Comparison of ENCODE assay signal across 8 mouse cellular contexts in genomic region chr8:123477737-123478258, GRCm38 (mm10). TPM values are rescaled to one million over a fixed set of nuclear protein-coding genes. Genes with fewer than 3 reads are reported as not detected.
A peak's percentile ranks its signal among the peaks of the same experiment; 100 is the strongest.
DNase-seq lines count a peak whose midpoint lies in the region; ATAC-seq and TF ChIP-seq lines count a peak whose summit lies in the region.

Afg3l1 (plus strand) TSS chr8:123477903.

- peak; percentile 86 for DNase-seq in ES-CJ7 (ENCODE audit: low read depth, low spot score)
- peak; percentile 96 for DNase-seq in cerebellum, adult 11 months
- DNase-seq in heart, postnatal 25 days (ENCODE audit: low spot score) = peak; percentile 90
- DNase-seq in layer of hippocampus, adult 18-20 months (ENCODE audit: low spot score in 2 of 2) = peak; percentile 91 to 94
- peak; percentile 93 for DNase-seq in lung, adult 2 months
- peak; percentile 82 to 85 for DNase-seq in thymus, adult 18-20 months

- no peak for TF ChIP-seq CTCF in lung, adult 2 months (IDR thresholded peaks at IDR 0.05; ENCODE audit: insufficient read depth, low read length)

- whole genome bisulfite sequencing in forebrain, embryonic 15.5 days = under 1% methylated on average over 58 of the region's 58 CpGs
- under 1% methylated on average over 58 of the region's 58 CpGs for WGBS in lung, adult 2 months

- intact Hi-C loops in heart, postnatal 25 days (cut with DNase I) = loop anchor here (1.0 kb wide), 1 partner anchor 35 kb away; no protein-coding TSS in a partner anchor

- peak within 1 kb of the TSS; percentile 79 for H3K4me2 ChIP-seq in forebrain, embryonic 15.5 days (replicated peaks)

- TF ChIP-seq POLR2A in lung, adult 2 months (IDR thresholded peaks at IDR 0.05; ENCODE audit: borderline replicate concordance, extremely low read depth, low read depth, low read length) = peak; percentile 77; the same call in 1 of the 2 replicates

- H3K9ac ChIP-seq in forebrain, embryonic 15.5 days (replicated peaks) = peak within 1 kb of the TSS; percentile 87

- H3K4me1 ChIP-seq in forebrain, embryonic 15.5 days = peaks cover 20% of the 10 kb centered on the region
- H3K4me1 ChIP-seq in lung, adult 2 months (ENCODE audit: control insufficient read depth, insufficient read depth, low read length) = peaks cover 10% of the 10 kb centered on the region; the same call in 1 of the 2 replicates

- H3K4me3 ChIP-seq in forebrain, embryonic 15.5 days = peak within 1 kb of the TSS; percentile 94
- peak within 1 kb of the TSS; percentile 69 for H3K4me3 ChIP-seq in lung, adult 2 months (replicated peaks; ENCODE audit: extremely low read depth, low read depth, low read length)

- no peaks in the 10 kb centered on the region for H3K27me3 ChIP-seq in forebrain, embryonic 15.5 days

- H3K27ac ChIP-seq in forebrain, embryonic 15.5 days (replicated peaks) = peak within 1 kb of the TSS; percentile 97

- peaks cover 22% of the 10 kb centered on the region for H3K36me3 ChIP-seq in forebrain, embryonic 15.5 days

- peak; percentile 94 for ATAC-seq in forebrain, embryonic 15.5 days (replicated peaks)
- ATAC-seq in neutrophil, adult 5-6 weeks (ENCODE audit: extremely low read depth, insufficient number of reproducible peaks, low FRiP score, poor library complexity, severe bottlenecking) = peak; percentile 65

- no peaks in the 10 kb centered on the region for H3K9me3 ChIP-seq in forebrain, embryonic 15.5 days

RNA-seq across cellular contexts. Expression of gene Afg3l1, which starts in this region (rescaled TPM):
- polyA plus RNA-seq in forebrain, embryonic 15.5 days (2015; fragmentation: Nextera tagmentation; extraction: Ambion mirVana) = 59.5 and 62.4 TPM in 2 replicates
- 10 to 100 TPM; 58.0 to 58.2 TPM for total RNA-seq in heart, postnatal 25 days (2021)
- total RNA-seq in layer of hippocampus, adult 18-20 months (2021) = 10 to 100 TPM; 23.6 to 24.9 TPM
- polyA plus RNA-seq in lung, adult 2 months (2012; rRNA removed) = 13.0 and 21.4 TPM in 2 replicates
- total RNA-seq in neutrophil, adult 5-6 weeks (2017) = 12.8 and 17.9 TPM in 2 replicates

Comparison
In these comparisons a context has a peak if more than half of its experiments do, and no peak if none do; other contexts are left out.
1. Peak in every context shown above with its lines: DNase-seq, ATAC-seq, H3K4me3 ChIP-seq and H3K27ac ChIP-seq.